Mouse (Mus musculus) cerebellum, adult 9-11 months (tissue): ENCODE measurements around the gene Nup43.
"Not testable (repeated sequence)": the region's sequence is repeated elsewhere in the genome, so short reads cannot be mapped to it uniquely, and the experiment has no call there.

ENCODE experiments used
- DNase-seq: peaks from one replicate; pipeline ENCODE4 v3.0.0; 2022

The Nup43 gene

DNA sequence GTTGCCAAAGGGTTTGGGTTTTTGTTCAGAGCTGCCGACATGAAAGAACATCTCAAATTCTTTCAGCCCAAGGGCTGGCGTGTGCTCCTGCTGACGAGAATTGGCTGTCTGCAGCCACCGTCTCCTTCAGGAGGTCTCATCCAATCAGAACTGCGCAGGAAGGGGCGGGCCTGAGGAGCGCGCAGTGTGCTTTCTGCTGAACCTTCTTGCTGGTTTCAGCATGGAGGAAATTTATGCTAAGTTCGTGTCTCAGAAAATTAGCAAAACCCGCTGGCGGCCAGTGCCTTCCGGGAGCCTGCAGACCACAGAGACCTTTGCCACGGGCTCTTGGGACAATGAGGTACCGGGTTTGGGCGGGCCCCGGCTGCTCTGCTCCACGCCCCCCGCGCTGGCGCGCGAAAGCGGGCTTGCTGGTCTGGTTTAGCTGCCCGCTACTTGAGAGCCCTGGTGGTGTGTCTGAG is at the start of gene Nup43:
Gene Nup43, plus strand, starts transcription at position 162 of the 461 bp plus-strand sequence.
- peak; percentile 88 for DNase-seq

DNA sequence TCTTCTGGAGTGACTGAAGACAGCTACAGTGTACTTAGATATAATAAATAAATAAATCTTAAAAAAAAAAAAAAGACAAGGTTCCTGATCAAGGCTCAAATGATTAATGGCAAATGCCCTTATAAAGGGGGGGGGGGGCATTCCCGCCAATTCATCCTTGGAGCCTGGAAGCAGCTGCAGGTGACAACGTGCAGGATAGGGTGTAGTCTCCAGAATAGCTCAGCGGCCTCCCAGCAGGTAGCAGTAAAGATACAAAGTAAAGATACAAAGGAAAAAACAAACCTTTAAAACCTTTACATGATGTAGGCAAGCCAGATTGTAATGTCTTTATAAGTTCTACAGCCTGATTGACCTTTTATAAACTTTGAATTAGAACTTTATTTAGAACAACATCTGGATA is 49.7 kb upstream of the Nup43 start:
- DNase-seq: not testable (repeated sequence)

DNA sequence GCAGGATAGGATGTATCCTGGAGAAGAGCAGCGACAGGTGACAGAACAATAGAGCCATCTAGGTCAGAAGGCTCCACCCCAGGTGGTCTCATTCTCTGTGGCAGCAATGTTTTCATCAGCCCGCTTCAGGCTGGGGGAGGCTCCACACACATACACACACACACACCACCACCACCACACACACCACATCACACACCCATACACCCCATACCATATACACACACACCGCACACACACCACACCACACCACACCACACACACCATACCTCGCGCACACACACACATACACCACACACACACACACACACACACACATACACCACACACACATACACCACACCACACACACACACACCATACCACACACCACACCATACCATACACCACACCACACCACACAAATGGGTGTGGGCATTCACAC is 47.5 kb upstream of the Nup43 start:
- no peak for DNase-seq

DNA sequence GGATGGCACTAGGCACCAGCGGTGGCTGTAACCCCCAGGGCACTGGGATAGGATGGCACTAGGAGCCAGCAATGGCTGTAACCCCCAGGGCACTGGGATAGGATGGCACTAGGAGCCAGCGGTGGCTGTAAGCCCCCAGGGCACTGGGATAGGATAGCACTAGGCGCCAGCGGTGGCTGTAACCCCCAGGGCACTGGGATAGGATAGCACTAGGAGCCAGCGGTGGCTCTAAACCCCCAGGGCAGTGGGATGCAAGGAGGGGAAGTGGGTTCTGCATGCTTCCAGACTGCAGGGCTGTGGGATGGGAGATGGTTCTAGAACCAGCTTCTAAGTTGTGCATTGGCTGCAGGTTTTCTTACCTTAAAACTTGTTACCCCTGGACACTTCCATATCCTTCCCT is 46.6 kb upstream of the Nup43 start:
- no peak for DNase-seq

DNA sequence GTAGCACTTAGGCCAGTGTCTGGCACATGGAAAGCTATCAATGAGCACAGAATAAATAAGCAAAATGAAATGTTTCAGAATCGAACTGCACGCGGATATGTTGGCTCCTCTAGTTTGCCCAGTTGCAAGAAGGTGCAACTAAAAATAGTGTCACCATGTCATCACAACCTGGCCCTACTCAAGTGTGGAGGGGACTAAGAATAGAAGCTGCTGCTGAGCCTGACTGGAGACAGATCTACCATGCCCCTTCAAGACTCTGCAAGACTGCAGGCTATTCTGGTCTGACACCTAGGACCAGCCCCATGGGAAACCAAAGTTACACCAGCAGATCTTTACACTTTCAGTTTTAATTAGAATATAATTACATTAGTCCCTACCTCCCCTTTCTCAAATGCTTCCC is 44.9 kb upstream of the Nup43 start:
- DNase-seq: no peak

DNA sequence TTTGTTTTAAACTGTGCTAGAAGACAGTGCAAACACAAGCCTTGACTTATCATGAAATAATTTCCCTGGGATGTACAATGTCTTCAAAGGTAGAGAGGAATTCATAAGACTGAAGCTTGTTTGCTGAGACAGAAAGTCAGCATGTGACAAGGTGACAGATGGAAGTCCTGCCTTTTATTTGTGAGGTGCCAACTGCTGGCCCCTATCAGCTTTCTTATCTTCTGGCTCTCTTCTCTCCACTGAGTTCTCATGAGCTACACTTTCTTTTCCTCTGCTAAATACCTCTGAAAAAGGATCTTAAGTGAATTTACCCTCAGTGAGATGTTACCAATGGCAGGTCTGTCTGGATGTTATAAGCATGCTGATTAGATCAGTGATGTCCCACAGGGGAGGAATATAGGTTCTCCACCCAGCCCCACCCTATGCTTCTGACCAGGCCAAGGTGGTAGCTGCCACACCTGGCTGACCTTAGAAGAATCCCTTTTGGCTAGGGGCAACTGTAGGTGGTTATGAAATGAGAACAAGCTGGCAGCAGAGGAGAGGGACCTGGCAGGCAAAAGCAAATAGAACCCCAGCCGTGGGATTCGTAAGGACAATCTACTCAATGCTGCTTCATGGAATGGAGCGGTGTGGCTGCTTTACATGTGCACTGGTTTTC is 43.3 kb upstream of the Nup43 start:
- DNase-seq: no peak

DNA sequence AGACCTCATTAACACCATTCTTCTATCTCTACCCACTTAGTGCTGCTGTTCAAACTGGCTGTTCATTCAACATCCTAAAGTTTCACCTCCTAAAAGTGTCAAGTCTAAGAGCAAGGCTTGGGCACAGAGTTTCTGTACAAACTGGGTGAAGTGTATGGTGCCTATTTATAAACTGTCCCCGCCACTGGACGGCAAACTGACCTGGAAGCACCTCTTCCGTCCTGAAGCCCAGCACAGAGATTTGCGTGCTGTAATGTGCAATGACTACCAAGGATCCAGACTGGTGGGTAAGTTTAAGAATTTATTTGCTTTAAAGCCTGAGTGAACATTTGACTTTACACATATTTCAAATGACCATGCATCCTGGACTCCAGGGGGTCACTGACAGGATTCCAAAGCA is 38.2 kb upstream of the Nup43 start:
- no peak for DNase-seq

DNA sequence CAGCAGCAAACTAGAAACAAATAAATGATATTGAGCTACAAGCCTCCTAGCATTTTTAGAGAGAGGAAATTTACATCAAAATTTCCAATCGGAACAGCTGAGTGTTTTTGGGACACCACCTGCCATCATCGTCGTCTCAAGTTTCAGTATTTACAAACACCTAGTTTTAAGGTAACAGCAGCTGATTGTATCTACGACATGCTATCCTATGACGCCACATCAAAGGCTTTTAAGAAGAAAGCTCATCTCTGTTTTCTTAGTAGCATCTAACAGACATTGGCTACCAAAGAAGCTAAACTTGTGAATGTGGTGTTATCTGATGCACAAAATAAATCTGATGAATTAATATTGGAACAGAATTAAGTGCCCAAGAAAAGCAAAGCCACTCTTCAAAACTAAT is 37.0 kb upstream of the Nup43 start:
- DNase-seq: no peak

DNA sequence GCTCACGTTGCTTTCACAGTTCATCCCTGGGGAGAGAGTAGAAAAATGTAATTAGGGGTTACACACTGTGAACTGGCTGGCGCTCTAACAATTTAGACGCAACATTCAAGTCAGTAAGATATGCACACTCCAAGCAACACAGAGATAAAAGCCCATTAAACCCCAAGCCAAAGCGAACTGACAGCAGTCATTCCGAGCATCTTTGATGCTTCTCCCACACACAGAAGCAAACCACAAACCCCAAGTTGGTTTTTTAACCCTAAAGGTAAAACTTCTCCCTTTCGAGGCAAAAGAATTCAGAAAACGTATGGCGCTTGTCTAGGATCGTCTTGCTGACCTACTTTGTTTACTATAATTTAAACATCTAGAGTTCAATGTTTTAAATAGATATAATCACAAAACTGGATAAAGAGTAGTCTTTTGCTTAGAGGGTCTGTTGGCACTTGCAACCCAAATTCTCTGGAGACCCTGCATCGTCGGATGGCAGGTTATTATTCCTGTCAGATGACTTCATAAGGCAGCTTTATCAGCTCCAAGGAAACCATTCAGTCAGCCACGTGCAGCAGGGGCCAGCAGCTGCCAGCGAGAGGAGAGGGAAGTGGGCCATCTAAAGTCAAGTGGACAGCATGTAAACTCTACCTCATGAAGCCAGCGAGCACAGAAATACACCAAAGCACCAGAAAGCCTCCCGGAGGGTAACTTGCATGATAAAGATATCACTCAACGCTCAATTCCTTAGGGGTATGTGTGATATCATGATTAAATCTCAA is 36.2 kb upstream of the Nup43 start:
- DNase-seq: no peak

DNA sequence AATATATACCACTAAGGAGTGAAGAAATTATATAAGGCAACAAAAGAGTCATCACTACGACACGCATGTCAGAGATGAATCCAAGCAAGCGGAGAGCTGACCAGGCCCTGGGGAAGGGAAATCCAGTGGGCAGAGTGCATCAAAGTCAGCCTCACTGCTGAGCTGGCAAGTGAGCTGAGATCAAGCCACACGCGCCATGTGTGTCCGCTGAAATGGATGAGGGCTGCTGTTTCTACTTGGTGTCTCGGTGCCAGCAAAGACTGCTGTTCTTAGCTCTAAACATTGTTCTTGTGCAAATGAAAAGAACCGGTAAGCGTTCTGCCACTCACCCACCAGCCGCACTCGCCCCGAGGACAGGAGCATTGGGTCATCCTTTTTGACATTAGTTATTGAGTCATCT is 26.9 kb upstream of the Nup43 start:
- DNase-seq: no peak

DNA sequence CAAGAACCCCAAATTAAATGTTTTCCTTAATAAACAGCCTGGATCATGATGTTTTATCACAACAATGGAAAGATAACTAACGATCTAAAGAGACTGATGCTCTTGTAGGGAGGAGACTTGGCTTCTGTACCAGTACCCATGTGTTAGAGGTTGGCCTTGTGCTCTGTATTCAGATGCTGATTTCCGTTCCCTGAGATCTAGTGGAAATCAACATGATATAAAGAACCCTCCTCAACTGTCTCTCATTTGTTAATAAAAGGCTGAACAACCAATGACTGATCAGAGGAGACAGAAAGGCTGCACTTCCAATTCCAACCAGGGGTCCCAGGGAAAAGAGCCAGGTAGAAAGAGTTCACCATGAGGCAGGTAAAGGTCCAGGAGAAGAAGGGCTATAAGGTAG is 21.4 kb upstream of the Nup43 start:
- DNase-seq: no peak

DNA sequence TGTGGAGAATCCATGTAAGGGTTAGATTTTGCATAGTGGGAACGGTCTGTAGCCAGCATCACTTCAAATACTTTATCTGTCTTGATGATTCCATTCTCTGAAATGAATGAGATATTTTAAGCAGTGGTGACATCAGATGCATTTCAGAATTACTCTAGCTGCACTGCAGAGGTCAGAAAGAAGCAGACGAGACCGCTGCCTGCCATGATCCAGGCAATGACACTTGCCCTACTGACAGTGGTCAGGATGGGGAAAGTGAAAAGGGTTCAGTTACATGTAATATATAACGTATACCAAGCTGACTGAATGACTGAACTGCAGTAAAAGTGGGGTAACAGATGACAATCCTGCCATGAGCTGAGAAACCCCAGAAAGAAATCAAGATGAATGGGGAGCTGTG is 18.2 kb upstream of the Nup43 start:
- no peak for DNase-seq

DNA sequence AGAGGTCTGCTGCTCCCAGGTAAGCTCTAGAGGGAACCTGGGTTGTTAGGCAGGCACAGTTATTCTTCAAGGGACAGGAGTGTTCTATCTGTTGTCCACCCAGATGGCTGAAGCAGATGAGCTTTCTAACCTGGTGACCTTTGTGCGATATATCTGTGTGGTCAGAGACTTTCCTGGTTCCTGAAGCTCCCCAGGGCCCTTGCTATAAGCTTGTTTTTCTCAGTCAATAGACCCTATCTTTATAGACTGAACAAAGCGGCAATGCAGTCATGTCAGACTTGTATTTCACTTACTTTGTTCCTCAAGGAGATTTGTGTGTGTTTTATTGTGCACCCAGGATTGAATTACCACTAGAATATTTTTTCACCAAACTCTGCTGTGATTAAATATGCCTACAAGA is 16.2 kb upstream of the Nup43 start:
- DNase-seq: no peak

DNA sequence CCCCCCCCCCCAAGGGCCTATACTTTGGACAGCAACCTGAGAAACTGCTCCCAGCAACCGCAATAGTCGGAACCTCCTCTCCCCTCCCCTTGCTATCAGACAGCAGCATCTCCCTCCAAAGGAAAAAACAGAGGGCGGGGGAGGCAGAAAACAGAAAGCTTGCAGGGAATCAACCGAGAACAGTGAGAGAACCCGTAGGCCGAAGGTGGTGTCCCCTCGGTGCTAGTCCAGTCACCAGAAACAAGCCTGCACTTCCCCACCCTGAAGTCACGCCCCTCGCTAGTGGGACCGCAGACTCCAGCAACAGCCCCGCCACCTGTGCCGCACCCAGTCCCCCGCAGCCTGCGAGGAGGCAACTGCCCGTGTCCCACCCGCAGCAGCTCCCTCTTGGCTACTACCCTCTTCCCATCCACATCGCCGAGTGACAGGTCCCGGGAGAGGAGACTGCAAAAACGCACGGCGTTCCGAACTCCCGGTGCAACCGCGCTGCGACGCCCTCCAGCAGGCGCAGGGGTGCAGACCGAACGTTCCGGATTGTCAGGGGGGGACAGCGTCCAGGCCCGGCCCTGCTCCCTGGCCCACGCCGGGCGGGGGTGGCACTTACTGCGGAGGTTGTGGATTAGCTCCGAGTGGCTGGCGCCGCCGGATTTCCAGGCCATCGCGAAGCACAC is 4.7 kb upstream of the Nup43 start:
- no peak for DNase-seq

DNA sequence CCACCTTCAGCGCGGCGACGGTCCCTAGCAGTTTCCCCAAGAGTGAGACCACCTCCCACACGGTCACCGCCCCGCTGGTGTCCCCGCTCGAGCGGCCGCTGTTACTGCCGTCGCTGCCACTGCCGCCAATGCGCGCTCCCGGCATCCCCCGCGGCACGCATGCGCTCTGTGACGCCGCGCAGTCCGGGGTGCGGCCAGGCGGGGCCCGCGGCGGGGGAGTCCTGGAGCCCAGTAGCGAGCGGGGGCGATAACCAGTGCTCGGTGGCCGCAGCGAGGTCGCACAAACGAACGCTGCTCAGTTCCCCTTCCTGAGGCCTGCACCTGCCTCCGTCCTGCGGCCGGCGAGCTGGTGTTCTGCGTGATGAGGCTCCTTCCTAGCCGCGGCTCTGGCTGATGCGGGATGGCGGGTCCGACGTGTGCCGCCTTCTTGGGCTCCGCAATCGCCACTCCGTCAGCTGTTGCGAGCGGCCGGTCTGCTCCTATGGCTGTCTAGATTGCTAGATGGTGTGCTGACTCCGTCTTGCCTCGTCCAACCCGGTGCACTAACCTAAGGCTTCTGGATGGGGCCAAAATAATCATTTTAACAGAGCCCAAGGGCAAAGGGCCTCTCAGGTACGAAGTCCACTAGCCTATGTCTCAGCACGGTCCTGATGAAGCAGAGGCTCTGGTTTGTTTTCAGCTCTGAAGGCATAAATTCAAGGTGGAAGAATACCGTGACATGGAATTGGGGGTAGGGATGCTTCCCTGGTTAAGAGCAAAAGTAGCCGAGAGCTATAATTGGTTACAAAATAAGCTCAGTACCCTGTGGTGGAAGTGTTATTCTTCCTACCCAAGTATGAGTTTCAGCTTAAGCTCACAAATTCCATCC is 3.9 kb upstream of the Nup43 start:
- DNase-seq: peak; percentile 94

DNA sequence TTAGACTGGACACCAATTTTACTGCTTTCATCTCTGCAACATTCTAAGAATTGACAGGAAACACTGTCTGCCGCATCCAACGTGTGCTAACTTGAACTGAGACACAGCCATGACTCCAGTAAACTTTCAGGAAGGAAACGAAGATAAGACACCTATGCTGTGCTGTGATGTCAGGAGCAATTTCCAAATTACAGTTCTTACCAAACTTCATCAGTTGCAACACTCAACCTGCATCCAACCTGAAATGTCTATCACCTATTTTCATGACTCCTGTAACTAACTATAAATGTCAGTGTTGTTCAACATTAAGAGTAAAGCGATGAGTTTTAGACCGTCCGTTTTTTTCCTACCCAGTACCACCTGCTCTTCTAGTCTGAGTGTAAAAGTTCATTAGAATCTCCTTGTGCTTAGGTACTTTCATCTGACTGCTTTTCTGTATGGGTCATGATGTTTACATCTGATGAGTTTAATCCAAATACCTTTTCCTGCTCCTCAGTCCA is 3.2 kb upstream of the Nup43 start:
- DNase-seq: no peak

DNA sequence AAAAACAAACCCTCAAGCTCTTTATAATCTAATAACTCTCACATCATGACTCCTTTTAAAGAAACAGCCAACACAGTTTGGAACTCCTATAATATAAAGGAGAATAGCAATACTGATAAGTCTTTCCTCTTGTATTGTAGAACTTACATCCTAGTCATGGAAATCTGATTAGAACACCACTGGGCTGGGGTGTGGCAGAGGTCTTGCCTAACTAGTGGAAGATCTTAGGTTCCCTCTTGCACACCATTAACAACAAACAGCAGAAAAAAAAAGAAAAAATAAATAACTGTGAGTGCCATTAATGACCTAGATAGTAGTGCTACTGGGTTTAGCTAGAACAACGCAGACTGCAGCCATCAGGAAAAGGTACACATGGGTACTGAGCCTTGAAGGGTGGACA is 2.4 kb upstream of the Nup43 start:
- DNase-seq: no peak

DNA sequence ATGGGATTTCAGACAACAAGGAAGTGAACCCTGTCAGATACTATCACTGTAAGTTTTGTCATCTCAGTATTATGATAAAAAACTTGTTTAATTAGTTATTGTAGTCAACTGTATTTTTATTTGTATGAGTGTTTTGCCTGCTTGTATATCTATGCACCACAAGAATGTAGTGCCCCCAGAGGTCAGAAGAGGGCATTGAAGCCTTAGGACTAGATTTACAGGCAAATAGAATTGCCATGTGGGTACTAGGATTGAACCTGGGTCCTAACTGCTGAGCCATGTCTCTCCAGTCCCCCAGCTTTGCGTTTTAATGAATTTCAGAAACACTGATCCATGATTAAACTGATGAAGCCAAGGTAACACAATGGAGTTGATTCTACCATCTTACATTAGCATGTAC is 6.4 kb downstream of the Nup43 start:
- no peak for DNase-seq

DNA sequence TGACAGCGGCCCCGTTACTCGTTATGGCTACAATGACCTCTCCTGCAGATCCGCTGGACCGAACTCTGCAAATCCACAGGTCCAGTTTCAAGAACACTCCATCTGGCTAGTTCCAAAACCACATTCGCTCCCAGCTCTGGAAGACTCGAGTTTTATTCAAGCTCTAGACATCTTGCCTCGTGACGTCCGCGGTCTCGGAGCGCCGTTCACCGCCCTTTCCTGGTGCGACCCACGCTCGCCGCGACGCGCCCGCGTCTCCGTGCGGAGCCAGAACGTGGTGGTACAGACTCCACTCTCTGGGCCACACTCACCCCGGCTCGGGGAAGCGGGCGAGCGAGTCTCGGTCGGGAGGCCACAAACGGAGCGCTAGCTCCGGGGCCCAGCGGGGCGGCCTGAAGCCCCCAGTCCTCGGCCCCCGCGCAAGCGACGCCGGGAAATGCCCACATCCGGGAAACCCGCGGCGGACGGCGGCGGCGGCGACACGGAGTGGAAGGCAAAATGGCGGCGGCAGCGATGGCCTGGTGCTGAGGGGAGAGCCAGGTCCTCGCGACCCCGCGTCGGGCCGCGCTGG is 13.5 kb downstream of the Nup43 start, which contains the start of the genes Pcmt1 and Lats1:
Gene Pcmt1, minus strand, starts transcription at position 406 of the 571 bp plus-strand sequence.
Gene Lats1, plus strand, starts transcription at position 484 of the 571 bp plus-strand sequence.
- peak; percentile 84 for DNase-seq

DNA sequence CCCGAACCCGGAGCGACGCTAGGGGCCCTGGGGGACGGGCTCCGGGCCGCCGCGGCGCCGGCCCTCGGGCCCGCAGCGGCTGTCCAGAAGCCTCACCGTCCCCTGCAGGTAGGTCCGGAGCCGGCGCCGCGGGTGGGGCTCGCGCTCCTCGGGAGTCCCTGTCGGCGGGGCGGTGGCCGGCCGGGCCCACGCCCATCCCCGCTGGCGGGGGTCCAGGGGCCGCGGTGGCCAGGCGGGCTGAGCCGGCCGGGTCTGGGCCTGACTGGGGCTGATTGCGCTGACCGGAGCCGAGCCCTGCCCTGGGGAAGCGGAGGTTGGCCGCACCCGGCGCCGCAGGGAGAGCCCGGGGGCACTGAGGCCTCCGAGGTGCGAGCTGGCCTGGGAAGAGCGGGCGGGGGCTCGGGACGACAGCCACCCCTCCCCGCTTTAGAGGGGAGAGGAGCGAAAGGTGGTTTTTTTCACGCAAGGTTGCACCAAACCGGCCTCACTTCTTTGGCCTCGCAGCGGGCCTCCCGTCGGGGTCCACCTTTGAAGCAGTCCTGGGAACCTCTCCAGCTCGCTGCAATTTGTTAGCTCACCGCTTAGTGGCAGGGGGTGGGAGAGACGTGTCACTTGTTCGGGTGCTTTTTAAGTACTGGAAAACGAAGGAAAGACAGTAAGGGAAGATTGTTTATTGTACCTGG is 14.2 kb downstream of the Nup43 start:
- peak; percentile 76 for DNase-seq

DNA sequence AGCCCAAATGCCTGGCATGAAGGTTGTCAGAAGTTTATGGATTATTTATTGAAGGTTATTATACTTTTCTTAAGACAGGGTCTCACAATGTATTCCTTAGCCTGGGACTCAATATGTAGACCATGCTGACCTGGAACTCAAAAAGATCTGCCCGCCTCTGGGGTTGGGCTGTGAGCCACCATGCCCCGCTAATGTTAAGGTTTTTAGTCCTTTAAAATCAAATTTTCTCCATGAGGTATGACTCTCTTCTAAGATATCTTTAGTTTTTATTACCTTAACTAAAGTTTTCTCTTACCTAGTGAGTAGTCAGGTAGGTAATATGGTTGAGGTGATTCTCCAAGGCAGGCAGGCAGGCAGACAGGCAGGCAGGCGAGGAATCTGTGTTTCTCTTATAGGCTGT is 14.9 kb downstream of the Nup43 start:
- DNase-seq: no peak

DNA sequence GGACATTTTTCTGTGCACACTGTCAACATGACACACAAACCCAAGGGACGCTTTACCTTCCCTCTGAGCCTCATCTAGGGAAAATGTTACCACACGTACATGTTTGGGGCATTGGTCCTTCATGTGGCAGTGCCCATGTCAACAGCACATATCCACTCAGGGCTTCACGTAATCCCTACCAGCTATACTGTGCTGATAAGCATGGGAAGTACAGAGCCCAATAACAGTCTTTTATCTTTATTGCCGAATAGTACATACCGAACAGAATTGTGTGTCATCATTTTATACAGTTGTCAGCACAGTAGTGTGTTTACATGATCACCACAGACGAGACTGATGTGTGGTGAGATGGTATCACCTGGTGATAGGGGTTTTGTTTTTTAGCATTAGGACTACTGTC is 19.6 kb downstream of the Nup43 start:
- DNase-seq: no peak
